Mouse (Mus musculus) cerebellum, adult 2 months (tissue): ENCODE data around the gene Olfr403.

Experiments
- CTCF ChIP-seq: fragments of 200-500 bp; IDR thresholded peaks from 2 replicates; pipeline ENCODE4 v1.5.1; 2011; ENCODE audit warnings: low read depth, mild to moderate bottlenecking, control low read depth, low read length, moderate library complexity, borderline replicate concordance; ENCODE audit not compliant: insufficient read depth
- POLR2A ChIP-seq: fragments of 200-500 bp; IDR thresholded peaks from 2 replicates; pipeline ENCODE4 v1.6.1; 2011; ENCODE audit warnings: low read length, control low read depth, borderline replicate concordance; ENCODE audit not compliant: insufficient read depth

- TF ChIP-seq POLR2A = no peak
- no peak for TF ChIP-seq CTCF
Observed at GRCm38 (mm10) chr11:74145866-74146265, 40.2 kb upstream of the Olfr403 start.
